Mouse (Mus musculus): Measurements from ENCODE around the gene Cdc42bpg. TPM values are rescaled to one million over a fixed set of nuclear protein-coding genes. Genes with fewer than 3 reads are reported as not detected.

Gene Cdc42bpg
- 10.8 and 12.9 TPM in 2 replicates for polyA plus RNA-seq (2012)

GRCm38 (mm10) chr19:6306137-6306551 lies at the start of gene Cdc42bpg:
Gene Cdc42bpg (plus strand): TSS chr19:6306456.
- TF ChIP-seq GATA1 (IDR thresholded peaks at IDR 0.05; ENCODE audit: low read length), result no peak

- no peak for TF ChIP-seq GATA1 (IDR thresholded peaks at IDR 0.05; ENCODE audit: low read length)
Measured at GRCm38 (mm10) chr19:6260428-6260827, 45.8 kb upstream of the Cdc42bpg start.

GRCm38 (mm10) chr19:6260946-6261345 lies 45.3 kb upstream of the Cdc42bpg start:
- no peak for TF ChIP-seq GATA1 (IDR thresholded peaks at IDR 0.05; ENCODE audit: low read length)

- TF ChIP-seq GATA1 (IDR thresholded peaks at IDR 0.05; ENCODE audit: low read length), result no peak
Measured at GRCm38 (mm10) chr19:6261379-6261778, 44.9 kb upstream of the Cdc42bpg start.

GRCm38 (mm10) chr19:6262222-6262621 lies 44.0 kb upstream of the Cdc42bpg start:
- no peak for TF ChIP-seq GATA1 (IDR thresholded peaks at IDR 0.05; ENCODE audit: low read length)

GRCm38 (mm10) chr19:6262839-6263433 lies 43.3 kb upstream of the Cdc42bpg start:
- TF ChIP-seq GATA1 (IDR thresholded peaks at IDR 0.05; ENCODE audit: low read length), result no peak

GRCm38 (mm10) chr19:6264200-6264599 lies 42.1 kb upstream of the Cdc42bpg start:
- no peak for TF ChIP-seq GATA1 (IDR thresholded peaks at IDR 0.05; ENCODE audit: low read length)

GRCm38 (mm10) chr19:6264945-6265344 lies 41.3 kb upstream of the Cdc42bpg start:
- TF ChIP-seq GATA1 (IDR thresholded peaks at IDR 0.05; ENCODE audit: low read length), result no peak

- no peak for TF ChIP-seq GATA1 (IDR thresholded peaks at IDR 0.05; ENCODE audit: low read length)
Measured at GRCm38 (mm10) chr19:6265727-6266182, 40.5 kb upstream of the Cdc42bpg start.

- TF ChIP-seq GATA1 (IDR thresholded peaks at IDR 0.05; ENCODE audit: low read length), result no peak
Measured at GRCm38 (mm10) chr19:6267306-6268169, 38.7 kb upstream of the Cdc42bpg start.

GRCm38 (mm10) chr19:6268170-6268528 lies 38.1 kb upstream of the Cdc42bpg start:
- no peak for TF ChIP-seq GATA1 (IDR thresholded peaks at IDR 0.05; ENCODE audit: low read length)

GRCm38 (mm10) chr19:6268670-6269132 lies 37.6 kb upstream of the Cdc42bpg start:
- no peak for TF ChIP-seq GATA1 (IDR thresholded peaks at IDR 0.05; ENCODE audit: low read length)

- TF ChIP-seq GATA1 (IDR thresholded peaks at IDR 0.05; ENCODE audit: low read length), result no peak
Measured at GRCm38 (mm10) chr19:6269798-6270475, 36.3 kb upstream of the Cdc42bpg start.

GRCm38 (mm10) chr19:6270661-6271060 lies 35.6 kb upstream of the Cdc42bpg start:
- TF ChIP-seq GATA1 (IDR thresholded peaks at IDR 0.05; ENCODE audit: low read length), result no peak

- TF ChIP-seq GATA1 (IDR thresholded peaks at IDR 0.05; ENCODE audit: low read length), result no peak
Measured at GRCm38 (mm10) chr19:6271206-6271605, 35.0 kb upstream of the Cdc42bpg start.

GRCm38 (mm10) chr19:6272053-6272452 lies 34.2 kb upstream of the Cdc42bpg start:
- no peak for TF ChIP-seq GATA1 (IDR thresholded peaks at IDR 0.05; ENCODE audit: low read length)

Data from G1E-ER4 (cell line).